Mouse (Mus musculus) stomach, postnatal 0 days (tissue): ENCODE measurements around the gene Psmc2. TPM values are rescaled to one million over a fixed set of nuclear protein-coding genes. Genes with fewer than 3 reads are reported as not detected.

ENCODE experiments used
- ATAC-seq: fragments of 200-750 bp; cut with Nextera tagmentation; 2 replicates; pipeline ENCODE4 v1.8.0; 2017; ENCODE audit not compliant: low FRiP score, low TSS enrichment
- DNase-seq: peaks from one replicate; pipeline ENCODE4 v3.0.0-alpha.2; 2016; ENCODE audit warnings: low spot score
- H3K27ac ChIP-seq: fragments of 300-500 bp; sonication (generic); replicated peaks from 2 replicates; pipeline ENCODE4 v1.5.1; 2014; ENCODE audit warnings: mild to moderate bottlenecking, control low read depth
- H3K27me3 ChIP-seq: fragments of 300-500 bp; sonication (generic); 2 replicates; pipeline ENCODE4 v1.6.1; 2014; ENCODE audit warnings: low read length; ENCODE audit not compliant: control insufficient read depth, insufficient read depth
- H3K36me3 ChIP-seq: fragments of 300-500 bp; sonication (generic); 2 replicates; pipeline ENCODE4 v1.6.1; 2014; ENCODE audit warnings: low read length, mixed read lengths; ENCODE audit not compliant: control insufficient read depth, insufficient read depth
- H3K4me1 ChIP-seq: fragments of 300-500 bp; sonication (generic); replicated peaks from 2 replicates; pipeline ENCODE4 v1.6.1; 2014; ENCODE audit warnings: antibody characterized with exemption; ENCODE audit not compliant: control insufficient read depth, insufficient read depth
- H3K4me2 ChIP-seq: fragments of 300-500 bp; sonication (generic); replicated peaks from 2 replicates; pipeline ENCODE4 v1.6.1; 2014; ENCODE audit warnings: low read depth, mild to moderate bottlenecking, control low read depth, moderate library complexity
- H3K4me3 ChIP-seq: fragments of 300-500 bp; sonication (generic); 2 replicates; pipeline ENCODE4 v1.5.1; 2014; ENCODE audit warnings: low read depth, low read length, control low read depth
- H3K9ac ChIP-seq: fragments of 300-500 bp; sonication (generic); 2 replicates; pipeline ENCODE4 v1.6.1; 2014; ENCODE audit warnings: mild to moderate bottlenecking, low read length, control low read depth, mixed read lengths
- H3K9me3 ChIP-seq: fragments of 300-500 bp; sonication (generic); 2 replicates; pipeline ENCODE4 v1.6.1; 2016; ENCODE audit warnings: low read length; ENCODE audit not compliant: control insufficient read depth
- CTCF ChIP-seq: IDR thresholded peaks from 2 replicates; pipeline ENCODE4 v1.5.1; 2016; ENCODE audit warnings: antibody characterized with exemption, low read depth, mild to moderate bottlenecking, moderate library complexity
- EP300 ChIP-seq: optimal IDR thresholded peaks from 2 replicates; pipeline ENCODE3; 2016; ENCODE audit warnings: antibody characterized with exemption
- WGBS: fragments of 180-500 bp; shearing (Covaris S2); extraction: QIAGEN DNeasy Blood & Tissue Kit; methylation state at CpG from one replicate; pipeline ENCODE4 v1.1.7; 2014; 5-methylcytosine and 5-hydroxymethylcytosine counted together
- polyA plus RNA-seq: library from polyadenylated mRNA; unstranded; fragments of >200 nt; fragmentation: Nextera tagmentation; extraction: Ambion mirVana; gene quantifications from 2 replicates; pipeline ENCODE4 v1.2.1, GENCODE M21; 2015

Psmc2 gene
- polyA plus RNA-seq, 1 experiment from 2014 or later, result 127 TPM

- Histone ChIP-seq H3K36me3 (peaks cover 3% of the 10 kb centered on the region; the same call in 1 of the 2 replicates), H3K9me3 (no peaks in the 10 kb centered on the region), H3K27ac (no peak overlapping the region), H3K27me3 (no peaks in the 10 kb centered on the region), H3K4me2 (no peak overlapping the region), H3K4me3 (no peak overlapping the region), H3K4me1 (no peaks in the 10 kb centered on the region), H3K9ac (no peak overlapping the region)
- 77% methylated on average over 5 of the region's 5 CpGs for WGBS
- no peak for ATAC-seq
- TF ChIP-seq CTCF, result no peak
- no peak for DNase-seq
Measured at GRCm38 (mm10) chr5:21789061-21789460, 4.0 kb downstream of the Psmc2 start.

GRCm38 (mm10) chr5:21792166-21792565 lies 7.1 kb downstream of the Psmc2 start:
- H3K27ac ChIP-seq, result no peak overlapping the region
- TF ChIP-seq CTCF (no peak), EP300 (no peak)

GRCm38 (mm10) chr5:21802907-21803306 lies 17.8 kb downstream of the Psmc2 start:
- Histone ChIP-seq H3K9ac (no peak overlapping the region), H3K4me1 (no peaks in the 10 kb centered on the region), H3K27ac (no peak overlapping the region), H3K36me3 (peaks cover 19% of the 10 kb centered on the region), H3K9me3 (no peaks in the 10 kb centered on the region), H3K4me2 (no peak overlapping the region), H3K27me3 (no peaks in the 10 kb centered on the region), H3K4me3 (no peak overlapping the region)
- DNase-seq, result no peak
- 89% methylated on average over 9 of the region's 9 CpGs for WGBS
- no peak for ATAC-seq
- no peak for TF ChIP-seq EP300
- TF ChIP-seq CTCF, result no peak

More at GRCm38 (mm10) chr5:21792166-21792565, 7.1 kb downstream of the Psmc2 start:
- ATAC-seq (no peak), DNase-seq (no peak)
- Histone ChIP-seq H3K9me3 (no peaks in the 10 kb centered on the region), H3K4me1 (no peaks in the 10 kb centered on the region), H3K4me2 (no peak overlapping the region), H3K27me3 (no peaks in the 10 kb centered on the region), H3K9ac (no peak overlapping the region), H3K36me3 (peaks cover 8% of the 10 kb centered on the region), H3K4me3 (no peak overlapping the region)

- TF ChIP-seq EP300 (no peak), CTCF (no peak)
- H3K9me3 ChIP-seq, result no peaks in the 10 kb centered on the region
- ATAC-seq (no peak), DNase-seq (no peak)
- H3K36me3 ChIP-seq, result peaks cover 19% of the 10 kb centered on the region
- no peaks in the 10 kb centered on the region for H3K4me1 ChIP-seq
- H3K27ac ChIP-seq, result no peak overlapping the region
- WGBS, result 95% methylated on average over 12 of the region's 12 CpGs
- no peak overlapping the region for H3K4me3 ChIP-seq
- H3K4me2 ChIP-seq, result no peak overlapping the region
- no peaks in the 10 kb centered on the region for H3K27me3 ChIP-seq
- H3K9ac ChIP-seq, result no peak overlapping the region
Measured at GRCm38 (mm10) chr5:21803691-21804188, 18.7 kb downstream of the Psmc2 start.

- no peak for DNase-seq
- Histone ChIP-seq H3K27ac (no peak overlapping the region), H3K27me3 (no peaks in the 10 kb centered on the region), H3K36me3 (peaks cover 14% of the 10 kb centered on the region; the same call in 1 of the 2 replicates), H3K4me3 (no peak overlapping the region), H3K4me1 (no peaks in the 10 kb centered on the region), H3K9me3 (no peaks in the 10 kb centered on the region), H3K9ac (no peak overlapping the region), H3K4me2 (no peak overlapping the region)
- 78% methylated on average over 4 of the region's 4 CpGs for WGBS
- no peak for ATAC-seq
- TF ChIP-seq CTCF (no peak), EP300 (no peak)
Measured at GRCm38 (mm10) chr5:21804837-21805236, 19.8 kb downstream of the Psmc2 start.

GRCm38 (mm10) chr5:21810924-21811323 lies 25.8 kb downstream of the Psmc2 start:
- TF ChIP-seq CTCF (no peak), EP300 (no peak)
- no peak overlapping the region for H3K4me3 ChIP-seq
- no peak for ATAC-seq
- DNase-seq, result no peak
- no peak overlapping the region for H3K9ac ChIP-seq
- no peaks in the 10 kb centered on the region for H3K4me1 ChIP-seq
- no peaks in the 10 kb centered on the region for H3K9me3 ChIP-seq
- H3K4me2 ChIP-seq, result no peak overlapping the region
- 70% methylated on average over 10 of the region's 10 CpGs for WGBS
- no peaks in the 10 kb centered on the region for H3K36me3 ChIP-seq
- no peak overlapping the region for H3K27ac ChIP-seq
- H3K27me3 ChIP-seq, result no peaks in the 10 kb centered on the region
